9 mouse cellular contexts compared by ENCODE assay signal in genomic region chr6:148598746-148599337, GRCm38 (mm10).
DNase-seq lines count a peak whose midpoint lies in the region; ATAC-seq and TF ChIP-seq lines count a peak whose summit lies in the region.
"Had no signal": no experiment of that assay in that cellular context is flagged by ENCODE, and none has a peak within 500 bp of the region (broad histone marks: within the 10 kb centered on the region; RNA-seq: fewer than 3 reads in every experiment).

No protein-coding gene starts in this region.

- H3K4me2 ChIP-seq in heart, postnatal 0 days (ENCODE audit: low read depth, low read length) = peak overlapping the region; percentile 43
- peak overlapping the region; percentile 48 for H3K4me2 ChIP-seq in hindbrain, embryonic 12.5 days (replicated peaks)
- peak overlapping the region; percentile 13; the same call in 1 of the 2 replicates for H3K4me2 ChIP-seq in liver, embryonic 15.5 days

- H3K9me3 ChIP-seq in heart, postnatal 0 days (replicated peaks; ENCODE audit: control insufficient read depth, low read length) = no peaks in the 10 kb centered on the region
- no peaks in the 10 kb centered on the region for H3K9me3 ChIP-seq in hindbrain, embryonic 12.5 days (replicated peaks)
- no peaks in the 10 kb centered on the region for H3K9me3 ChIP-seq in liver, embryonic 15.5 days (replicated peaks)

- intact Hi-C loops in heart, postnatal 36 days (cut with DNase I) = no loop called here

- H3K27ac ChIP-seq in heart, postnatal 0 days (ENCODE audit: low read depth) = no peak overlapping the region
- no peak overlapping the region for H3K27ac ChIP-seq in hindbrain, embryonic 12.5 days
- no peak overlapping the region for H3K27ac ChIP-seq in liver, embryonic 15.5 days (replicated peaks)

- peak overlapping the region; percentile 12; the same call in 1 of the 2 replicates for H3K4me3 ChIP-seq in heart, postnatal 0 days (ENCODE audit: low read depth, low read length)
- peak overlapping the region; percentile 6; the same call in 1 of the 2 replicates for H3K4me3 ChIP-seq in hindbrain, embryonic 12.5 days
- H3K4me3 ChIP-seq in liver, embryonic 15.5 days (replicated peaks) = no peak overlapping the region

- H3K9ac ChIP-seq in heart, postnatal 0 days (replicated peaks; ENCODE audit: low read depth, low read length) = no peak overlapping the region
- no peak overlapping the region for H3K9ac ChIP-seq in hindbrain, embryonic 12.5 days
- H3K9ac ChIP-seq in liver, embryonic 15.5 days = 0 out of 2 replicates have a peak overlapping the region, but pooled peaks have one; percentile 1

- H3K36me3 ChIP-seq in heart, postnatal 0 days (replicated peaks; ENCODE audit: control insufficient read depth, insufficient read depth, low read length) = no peaks in the 10 kb centered on the region
- H3K36me3 ChIP-seq in hindbrain, embryonic 12.5 days = no peaks in the 10 kb centered on the region
- H3K36me3 ChIP-seq in liver, embryonic 15.5 days (replicated peaks) = no peaks in the 10 kb centered on the region

- DNase-seq in heart, postnatal 0 days (ENCODE audit: low spot score) = no peak
- no peak for DNase-seq in heart, postnatal 36 days
- peak; percentile 45 for DNase-seq in brain, adult 2 months (ENCODE audit: low read depth, low spot score)
- no peak for DNase-seq in urinary bladder, postnatal 25 days (ENCODE audit: low spot score)
- no peak for DNase-seq in lung, postnatal 10 days
- no peak for DNase-seq in thymus, postnatal 36 days

- no peak for ATAC-seq in heart, postnatal 0 days (ENCODE audit: insufficient read depth, low read depth)
- peak; percentile 74; the same call in 1 of the 2 replicates for ATAC-seq in hindbrain, embryonic 12.5 days (ENCODE audit: low FRiP score)
- no peak for ATAC-seq in liver, embryonic 15.5 days (ENCODE audit: insufficient read depth)

- TF ChIP-seq EP300 in heart, postnatal 0 days (IDR thresholded peaks at IDR 0.05; ENCODE audit: low read depth) = no peak

- 11% methylated on average over 16 of the region's 16 CpGs for WGBS in heart, postnatal 0 days
- WGBS in hindbrain, embryonic 12.5 days = 7% methylated on average over 16 of the region's 16 CpGs
- WGBS in liver, embryonic 15.5 days (ENCODE audit: insufficient replicate concordance) = 21% methylated on average over 16 of the region's 16 CpGs

- TF ChIP-seq CTCF in heart, postnatal 0 days (IDR thresholded peaks at IDR 0.05; ENCODE audit: low read depth) = no peak

- no peaks in the 10 kb centered on the region for H3K27me3 ChIP-seq in heart, postnatal 0 days (ENCODE audit: control insufficient read depth, insufficient read depth, low read length)
- no peaks in the 10 kb centered on the region for H3K27me3 ChIP-seq in hindbrain, embryonic 12.5 days
- no peaks in the 10 kb centered on the region for H3K27me3 ChIP-seq in liver, embryonic 15.5 days
- H3K27me3 ChIP-seq: CH12.LX had no signal

- H3K4me1 ChIP-seq in heart, postnatal 0 days (ENCODE audit: control insufficient read depth, insufficient read depth) = no peaks in the 10 kb centered on the region
- peaks cover 3% of the 10 kb centered on the region for H3K4me1 ChIP-seq in hindbrain, embryonic 12.5 days
- H3K4me1 ChIP-seq in liver, embryonic 15.5 days (replicated peaks) = peaks cover 33% of the 10 kb centered on the region
